Mouse (Mus musculus) lung, postnatal 25 days (tissue): ENCODE data around the gene Plekho1.
"Not testable (repeated sequence)": the region's sequence is repeated elsewhere in the genome, so short reads cannot be mapped to it uniquely, and the experiment has no call there.

ENCODE experiments used
- DNase-seq: peaks from one replicate; pipeline ENCODE4 v3.0.0; 2022; ENCODE audit warnings: low spot score

Plekho1 gene

GRCm38 (mm10) chr3:95995802-95996428, at the start of gene Plekho1:
Plekho1 (minus strand) TSS chr3:95996001.
- DNase-seq, result peak; percentile 64

- DNase-seq, result not testable (repeated sequence)
Observed at GRCm38 (mm10) chr3:96044559-96044958, 48.8 kb upstream of the Plekho1 start.

GRCm38 (mm10) chr3:96043104-96043503, 47.3 kb upstream of the Plekho1 start:
- DNase-seq, result no peak

- no peak for DNase-seq
Observed at GRCm38 (mm10) chr3:96041079-96041478, 45.3 kb upstream of the Plekho1 start.

GRCm38 (mm10) chr3:96040663-96041006, 44.8 kb upstream of the Plekho1 start:
- no peak for DNase-seq

GRCm38 (mm10) chr3:96039857-96040662, 44.3 kb upstream of the Plekho1 start:
- DNase-seq, result no peak

- no peak for DNase-seq
Observed at GRCm38 (mm10) chr3:96038851-96039250, 43.0 kb upstream of the Plekho1 start.

GRCm38 (mm10) chr3:96038156-96038555, 42.4 kb upstream of the Plekho1 start:
- DNase-seq, result no peak

GRCm38 (mm10) chr3:96036796-96037195, 41.0 kb upstream of the Plekho1 start:
- no peak for DNase-seq

- no peak for DNase-seq
Observed at GRCm38 (mm10) chr3:96033046-96033445, 37.2 kb upstream of the Plekho1 start.

GRCm38 (mm10) chr3:96032652-96033017, 36.8 kb upstream of the Plekho1 start:
- no peak for DNase-seq

GRCm38 (mm10) chr3:96031991-96032651, 36.3 kb upstream of the Plekho1 start:
- no peak for DNase-seq

- no peak for DNase-seq
Observed at GRCm38 (mm10) chr3:96029766-96030165, 34.0 kb upstream of the Plekho1 start.

- no peak for DNase-seq
Observed at GRCm38 (mm10) chr3:96029336-96029735, 33.5 kb upstream of the Plekho1 start.

- no peak for DNase-seq
Observed at GRCm38 (mm10) chr3:96027875-96028274, 32.1 kb upstream of the Plekho1 start.

GRCm38 (mm10) chr3:96027145-96027544, 31.3 kb upstream of the Plekho1 start:
- no peak for DNase-seq

GRCm38 (mm10) chr3:96021421-96022128, 25.8 kb upstream of the Plekho1 start:
- no peak for DNase-seq

- no peak for DNase-seq
Observed at GRCm38 (mm10) chr3:96020735-96021134, 24.9 kb upstream of the Plekho1 start.

GRCm38 (mm10) chr3:96017461-96017860, 21.7 kb upstream of the Plekho1 start:
- no peak for DNase-seq

GRCm38 (mm10) chr3:96016257-96016889, 20.6 kb upstream of the Plekho1 start:
- DNase-seq, result no peak

- no peak for DNase-seq
Observed at GRCm38 (mm10) chr3:96015681-96016080, 19.9 kb upstream of the Plekho1 start.

- no peak for DNase-seq
Observed at GRCm38 (mm10) chr3:96012805-96013204, 17.0 kb upstream of the Plekho1 start.
